Mouse (Mus musculus) heart, embryonic 11.5 days (tissue): ENCODE measurements around the gene Gjd3. TPM values are rescaled to one million over a fixed set of nuclear protein-coding genes. Genes with fewer than 3 reads are reported as not detected.
"Not testable (repeated sequence)": the region's sequence is repeated elsewhere in the genome, so short reads cannot be mapped to it uniquely, and the experiment has no call there.

Source experiments
- ATAC-seq: fragments of 200-750 bp; cut with Nextera tagmentation; replicated peaks from 2 replicates; pipeline ENCODE4 v1.8.0; 2017; ENCODE audit warnings: moderate library complexity; ENCODE audit not compliant: insufficient number of reproducible peaks, low FRiP score, low TSS enrichment
- H3K27ac ChIP-seq: fragments of 300-500 bp; sonication (generic); 2 replicates; pipeline ENCODE4 v1.5.1; 2014; ENCODE audit warnings: mild to moderate bottlenecking, low read depth, low read length
- H3K27me3 ChIP-seq: fragments of 300-500 bp; sonication (generic); 2 replicates; pipeline ENCODE4 v1.6.1; 2014; ENCODE audit warnings: mild to moderate bottlenecking, low read length, mixed read lengths; ENCODE audit not compliant: control insufficient read depth, insufficient read depth
- H3K36me3 ChIP-seq: fragments of 300-500 bp; sonication (generic); 2 replicates; pipeline ENCODE4 v1.6.1; 2014; ENCODE audit warnings: mild to moderate bottlenecking, low read length, moderate library complexity, mixed read lengths; ENCODE audit not compliant: control insufficient read depth, insufficient read depth
- H3K4me1 ChIP-seq: fragments of 300-500 bp; sonication (generic); 2 replicates; pipeline ENCODE4 v1.6.1; 2014; ENCODE audit warnings: low read length; ENCODE audit not compliant: control insufficient read depth, insufficient read depth
- H3K4me2 ChIP-seq: fragments of 300-500 bp; sonication (generic); 2 replicates; pipeline ENCODE4 v1.6.1; 2014; ENCODE audit warnings: mild to moderate bottlenecking, moderate library complexity
- H3K4me3 ChIP-seq: fragments of 300-500 bp; sonication (generic); 2 replicates; pipeline ENCODE4 v1.5.1; 2014; ENCODE audit warnings: low read depth, low read length
- H3K9ac ChIP-seq: fragments of 300-500 bp; sonication (generic); 2 replicates; pipeline ENCODE4 v1.6.1; 2014; ENCODE audit warnings: mild to moderate bottlenecking, low read depth, low read length, moderate library complexity
- H3K9me3 ChIP-seq: fragments of 300-500 bp; sonication (generic); replicated peaks from 2 replicates; pipeline ENCODE4 v1.6.1; 2016; ENCODE audit warnings: low read length; ENCODE audit not compliant: control insufficient read depth
- WGBS: fragments of 180-500 bp; shearing (Covaris S2); extraction: QIAGEN DNeasy Blood & Tissue Kit; methylation state at CpG from one replicate; pipeline ENCODE4 v1.1.7; 2014; ENCODE audit not compliant: insufficient replicate concordance; 5-methylcytosine and 5-hydroxymethylcytosine counted together
- polyA plus RNA-seq: library from polyadenylated mRNA; unstranded; fragments of >200 nt; fragmentation: Nextera tagmentation; extraction: Ambion mirVana; gene quantifications from 2 replicates; pipeline ENCODE4 v1.2.1, GENCODE M21; 2014

Gjd3 gene
- polyA plus RNA-seq, 1 experiment from 2014 or later = 1.3 TPM

DNA sequence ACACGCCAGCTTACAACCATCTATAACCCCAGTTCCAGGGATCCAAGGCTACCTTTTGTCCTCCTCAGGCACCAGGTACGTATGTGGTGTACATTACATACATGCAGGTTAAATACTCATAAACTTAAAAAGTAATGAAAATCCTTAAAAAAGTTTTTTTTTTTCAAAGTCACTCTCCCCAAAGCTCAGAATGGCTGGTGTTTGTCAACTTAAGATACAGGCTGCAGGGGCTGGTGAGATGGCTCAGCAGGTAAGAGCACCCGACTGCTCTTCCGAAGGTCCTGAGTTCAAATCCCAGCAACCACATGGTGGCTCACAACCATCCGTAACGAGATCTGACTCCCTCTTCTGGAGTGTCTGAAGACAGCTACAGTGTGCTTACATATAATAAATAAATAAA, 5.4 kb upstream of the Gjd3 start:
- not testable (repeated sequence) for H3K4me2 ChIP-seq, H3K27ac ChIP-seq, H3K9ac ChIP-seq, H3K4me3 ChIP-seq, H3K27me3 ChIP-seq, H3K9me3 ChIP-seq, ATAC-seq
- Histone ChIP-seq H3K36me3 (peaks cover 16% of the 10 kb centered on the region), H3K4me1 (peaks cover 18% of the 10 kb centered on the region)
- WGBS = 95% methylated on average over 5 of the region's 6 CpGs

- Histone ChIP-seq H3K27ac (peak overlapping the region; percentile 54; the same call in 1 of the 2 replicates), H3K9me3 (no peaks in the 10 kb centered on the region), H3K9ac (no peak overlapping the region), H3K4me1 (peaks cover 24% of the 10 kb centered on the region), H3K4me2 (peak overlapping the region; percentile 22), H3K27me3 (peaks cover 17% of the 10 kb centered on the region), H3K36me3 (peaks cover 2% of the 10 kb centered on the region; the same call in 1 of the 2 replicates), H3K4me3 (no peak overlapping the region)
- peak; percentile 33; the same call in 1 of the 2 replicates for ATAC-seq
- WGBS = 57% methylated on average over 7 of the region's 7 CpGs
Measured at GRCm38 (mm10) chr11:98985542-98985941, 2.7 kb upstream of the Gjd3 start.

- Histone ChIP-seq H3K27ac (no peak overlapping the region), H3K4me3 (peak overlapping the region; percentile 60; the same call in 1 of the 2 replicates), H3K9me3 (no peaks in the 10 kb centered on the region), H3K9ac (no peak overlapping the region), H3K4me1 (peaks cover 24% of the 10 kb centered on the region), H3K27me3 (peaks cover 17% of the 10 kb centered on the region), H3K36me3 (no peaks in the 10 kb centered on the region), H3K4me2 (peak overlapping the region; percentile 93)
- ATAC-seq = 0 out of 2 replicates have a peak, but pooled peaks have one; percentile 5
- 29% methylated on average over 8 of the region's 8 CpGs for WGBS
Measured at GRCm38 (mm10) chr11:98983551-98983950, 735 bp upstream of the Gjd3 start.

- under 1% methylated on average over 94 of the region's 94 CpGs for WGBS
- peak overlapping the region; percentile 60 for H3K4me3 ChIP-seq
- H3K9me3 ChIP-seq = no peaks in the 10 kb centered on the region
- H3K4me2 ChIP-seq = peak overlapping the region; percentile 93
- H3K36me3 ChIP-seq = no peaks in the 10 kb centered on the region
- H3K27me3 ChIP-seq = peaks cover 17% of the 10 kb centered on the region
- H3K9ac ChIP-seq = peak overlapping the region; percentile 78
- H3K27ac ChIP-seq = peak overlapping the region; percentile 17; the same call in 1 of the 2 replicates
- H3K4me1 ChIP-seq = peaks cover 24% of the 10 kb centered on the region
- ATAC-seq = no peak; the same call in 1 of the 2 replicates
Measured at GRCm38 (mm10) chr11:98981997-98982772, 631 bp downstream of the Gjd3 start.

- 0 out of 2 replicates have a peak overlapping the region, but pooled peaks have one; percentile 17 for H3K27ac ChIP-seq
- WGBS = 33% methylated on average over 20 of the region's 20 CpGs
- H3K4me2 ChIP-seq = peak overlapping the region; percentile 93
Measured at GRCm38 (mm10) chr11:98981289-98981996, 1.4 kb downstream of the Gjd3 start.

GRCm38 (mm10) chr11:98979356-98979755, 3.5 kb downstream of the Gjd3 start:
- H3K4me3 ChIP-seq = no peak overlapping the region
- WGBS = 75% methylated on average over 4 of the region's 5 CpGs
- H3K27me3 ChIP-seq = peaks cover 13% of the 10 kb centered on the region
- H3K4me1 ChIP-seq = peaks cover 10% of the 10 kb centered on the region
- no peak overlapping the region for H3K27ac ChIP-seq
- H3K9me3 ChIP-seq = no peaks in the 10 kb centered on the region
- no peak overlapping the region for H3K9ac ChIP-seq
- H3K4me2 ChIP-seq = no peak overlapping the region
- no peak for ATAC-seq
- 0 out of 2 replicates have a peak, but pooled peaks cover 2% of the 10 kb centered on the region for H3K36me3 ChIP-seq

More at GRCm38 (mm10) chr11:98981289-98981996, 1.4 kb downstream of the Gjd3 start:
- peaks cover 24% of the 10 kb centered on the region for H3K4me1 ChIP-seq
- no peaks in the 10 kb centered on the region for H3K36me3 ChIP-seq
- no peaks in the 10 kb centered on the region for H3K9me3 ChIP-seq
- peak overlapping the region; percentile 78 for H3K9ac ChIP-seq
- H3K27me3 ChIP-seq = peaks cover 17% of the 10 kb centered on the region
- peak overlapping the region; percentile 60 for H3K4me3 ChIP-seq
- ATAC-seq = no peak

DNA sequence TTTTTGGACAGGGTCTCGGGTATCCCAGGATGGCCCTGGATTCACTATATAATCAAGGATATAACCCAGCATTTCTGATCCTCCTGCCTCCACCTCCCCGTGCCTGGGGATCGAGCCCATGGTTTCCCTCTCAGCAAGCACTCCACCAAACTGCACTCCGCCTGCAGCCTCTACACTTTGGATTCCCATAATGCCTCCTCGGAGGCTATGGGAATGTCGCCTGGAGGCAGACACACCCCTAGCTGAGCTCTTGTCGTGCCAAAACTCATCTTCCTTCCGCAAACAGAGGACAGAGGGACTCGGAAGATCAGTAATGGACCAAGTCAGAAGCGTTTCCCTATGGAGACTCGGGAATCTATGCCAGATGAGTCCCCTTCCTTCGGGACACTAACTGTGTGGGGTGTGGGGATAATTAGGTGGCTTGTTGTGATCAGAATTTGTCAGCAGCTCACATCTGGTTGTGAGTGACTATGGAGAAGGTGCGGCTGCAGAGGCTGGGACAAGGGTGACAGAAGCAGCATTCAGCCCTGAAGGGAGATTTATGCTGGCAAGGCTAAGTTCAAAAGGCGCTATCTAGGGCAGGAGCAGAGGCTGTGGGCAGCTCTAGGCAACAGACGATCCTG, 4.2 kb downstream of the Gjd3 start:
- no peak overlapping the region for H3K27ac ChIP-seq
- H3K4me3 ChIP-seq = no peak overlapping the region
- no peaks in the 10 kb centered on the region for H3K9me3 ChIP-seq
- peaks cover 3% of the 10 kb centered on the region for H3K36me3 ChIP-seq
- peaks cover 12% of the 10 kb centered on the region for H3K27me3 ChIP-seq
- peaks cover 10% of the 10 kb centered on the region for H3K4me1 ChIP-seq
- H3K4me2 ChIP-seq = no peak overlapping the region
- 58% methylated on average over 15 of the region's 15 CpGs for WGBS
- no peak overlapping the region for H3K9ac ChIP-seq
- no peak for ATAC-seq
